Mouse (Mus musculus): ENCODE measurements around the gene Fam160a2. TPM values are rescaled to one million over a fixed set of nuclear protein-coding genes. Genes with fewer than 3 reads are reported as not detected.
"Not testable (repeated sequence)": the region's sequence is repeated elsewhere in the genome, so short reads cannot be mapped to it uniquely, and the experiment has no call there.

Fam160a2 gene
- total and polyA plus RNA-seq, 2 experiments from 2014 or later: 19.0 to 19.7 TPM

- no peaks in the 10 kb centered on the region for H3K9me3 ChIP-seq (replicated peaks; ENCODE audit: control insufficient read depth, low read length)
- no peak overlapping the region for H3K4me2 ChIP-seq (ENCODE audit: low read depth, low read length)
- H3K4me3 ChIP-seq (ENCODE audit: low read depth, low read length): no peak overlapping the region
- no peak overlapping the region for H3K9ac ChIP-seq (replicated peaks; ENCODE audit: low read depth, low read length)
- ATAC-seq (ENCODE audit: insufficient read depth, low read depth) (no peak), DNase-seq (ENCODE audit: low spot score) (no peak)
- no peak for TF ChIP-seq EP300 (IDR thresholded peaks at IDR 0.05; ENCODE audit: low read depth)
- TF ChIP-seq CTCF (IDR thresholded peaks at IDR 0.05; ENCODE audit: low read depth): no peak
- H3K4me1 ChIP-seq (ENCODE audit: control insufficient read depth, insufficient read depth): 0 out of 2 replicates have a peak, but pooled peaks cover 9% of the 10 kb centered on the region
- H3K36me3 ChIP-seq (replicated peaks; ENCODE audit: control insufficient read depth, insufficient read depth, low read length): no peaks in the 10 kb centered on the region; the same call in 1 of the 2 replicates
- WGBS: 89% methylated on average over 4 of the region's 4 CpGs
- H3K27me3 ChIP-seq (ENCODE audit: control insufficient read depth, insufficient read depth, low read length): no peaks in the 10 kb centered on the region
- no peak overlapping the region for H3K27ac ChIP-seq (ENCODE audit: low read depth)
These were observed 31.3 kb downstream of the Fam160a2 start for GRCm38 (mm10) chr7:105368521-105368920.

DNA sequence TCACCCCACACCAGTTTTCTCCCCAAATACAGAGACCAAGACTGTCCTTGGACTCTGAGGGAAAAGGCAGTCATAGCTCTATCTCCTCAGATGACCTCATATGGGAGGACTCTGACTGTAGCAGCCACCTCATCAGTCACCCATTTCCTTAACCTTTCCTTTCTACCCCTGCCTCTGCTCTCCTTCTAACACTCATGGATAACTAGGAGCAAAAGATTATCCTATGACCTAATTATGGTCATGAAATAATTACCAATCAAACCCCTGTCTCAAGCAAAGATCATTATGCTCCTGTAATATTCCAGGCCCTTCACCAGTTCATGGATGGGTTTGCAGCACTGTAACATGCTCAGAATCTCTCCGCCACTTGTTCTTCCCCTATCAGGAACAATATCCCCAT lies 31.9 kb downstream of the Fam160a2 start, which contains the start of gene Olfr692:
Gene Olfr692 (plus strand): TSS at position 301 of the 400 bp plus-strand sequence.
- WGBS: 72% methylated on average over 1 of the region's 1 CpGs
- no peak within 1 kb of the TSS for H3K4me3 ChIP-seq (ENCODE audit: low read depth, low read length)
- no peak for ATAC-seq (ENCODE audit: insufficient read depth, low read depth)

DNA sequence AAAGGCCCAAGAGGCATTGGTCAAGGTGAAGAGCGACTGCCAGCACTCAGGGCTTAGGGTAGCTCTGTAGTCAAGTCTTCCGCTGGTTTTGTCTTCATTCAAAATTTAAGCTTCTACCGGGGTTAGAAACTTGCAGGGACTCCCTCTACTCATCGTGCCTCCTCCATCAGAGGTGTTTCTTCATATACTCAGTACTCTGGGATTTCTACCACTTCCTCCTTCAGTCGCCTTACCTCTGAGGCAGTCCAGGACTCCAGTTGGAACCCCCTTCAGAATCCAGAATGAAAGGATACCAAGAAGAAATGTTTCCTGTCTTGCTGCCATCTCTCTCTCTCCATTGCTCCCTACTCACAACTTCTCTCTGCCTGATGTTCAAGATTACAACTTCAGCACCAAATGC lies 32.6 kb downstream of the Fam160a2 start:
- ATAC-seq (ENCODE audit: insufficient read depth, low read depth): no peak
- no peaks in the 10 kb centered on the region for H3K4me1 ChIP-seq (ENCODE audit: control insufficient read depth, insufficient read depth)
- 82% methylated on average over 5 of the region's 5 CpGs for WGBS

More for the DNA sequence above, 31.9 kb downstream of the Fam160a2 start, which contains the start of gene Olfr692:
- no peaks in the 10 kb centered on the region for H3K27me3 ChIP-seq (ENCODE audit: control insufficient read depth, insufficient read depth, low read length)
- H3K9me3 ChIP-seq (replicated peaks; ENCODE audit: control insufficient read depth, low read length): no peaks in the 10 kb centered on the region
- no peak within 1 kb of the TSS for H3K4me2 ChIP-seq (ENCODE audit: low read depth, low read length)
- H3K27ac ChIP-seq (ENCODE audit: low read depth): no peak within 1 kb of the TSS
- no peak for DNase-seq (ENCODE audit: low spot score)
- no peak within 1 kb of the TSS for H3K9ac ChIP-seq (replicated peaks; ENCODE audit: low read depth, low read length)
- TF ChIP-seq CTCF (IDR thresholded peaks at IDR 0.05; ENCODE audit: low read depth) (no peak), EP300 (IDR thresholded peaks at IDR 0.05; ENCODE audit: low read depth) (no peak)
- H3K4me1 ChIP-seq (ENCODE audit: control insufficient read depth, insufficient read depth): 0 out of 2 replicates have a peak, but pooled peaks cover 3% of the 10 kb centered on the region
- H3K36me3 ChIP-seq (replicated peaks; ENCODE audit: control insufficient read depth, insufficient read depth, low read length): no peaks in the 10 kb centered on the region; the same call in 1 of the 2 replicates

DNA sequence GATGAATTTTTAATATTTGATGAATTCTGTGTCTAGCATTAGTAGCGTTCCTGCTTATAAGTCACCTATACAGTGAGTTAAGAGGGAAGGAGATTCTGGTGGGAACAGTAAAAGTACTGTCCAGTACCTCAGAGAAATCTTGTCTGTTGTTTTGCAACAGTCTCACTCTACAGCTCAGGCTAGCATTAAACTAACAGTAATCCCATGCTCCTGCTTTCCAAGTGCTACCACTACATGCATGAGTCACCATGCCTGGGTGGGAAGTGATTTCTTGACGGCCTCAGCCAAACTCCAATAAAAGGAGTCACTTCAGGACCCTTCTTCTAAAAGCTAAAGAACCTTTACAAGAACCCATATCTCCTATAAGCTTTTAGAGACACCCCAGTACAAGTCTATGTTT lies 38.1 kb downstream of the Fam160a2 start:
- H3K27me3 ChIP-seq (ENCODE audit: control insufficient read depth, insufficient read depth, low read length): no peaks in the 10 kb centered on the region
- H3K4me2 ChIP-seq (ENCODE audit: low read depth, low read length): no peak overlapping the region
- H3K27ac ChIP-seq (ENCODE audit: low read depth): no peak overlapping the region
- no peak for DNase-seq (ENCODE audit: low spot score)
- H3K9me3 ChIP-seq (replicated peaks; ENCODE audit: control insufficient read depth, low read length): no peaks in the 10 kb centered on the region
- H3K9ac ChIP-seq (replicated peaks; ENCODE audit: low read depth, low read length): no peak overlapping the region
- ATAC-seq (ENCODE audit: insufficient read depth, low read depth): no peak
- TF ChIP-seq CTCF (IDR thresholded peaks at IDR 0.05; ENCODE audit: low read depth) (no peak), EP300 (IDR thresholded peaks at IDR 0.05; ENCODE audit: low read depth) (no peak)
- H3K4me1 ChIP-seq (ENCODE audit: control insufficient read depth, insufficient read depth): no peaks in the 10 kb centered on the region
- no peaks in the 10 kb centered on the region for H3K36me3 ChIP-seq (replicated peaks; ENCODE audit: control insufficient read depth, insufficient read depth, low read length)
- WGBS: 62% methylated on average over 2 of the region's 2 CpGs
- no peak overlapping the region for H3K4me3 ChIP-seq (ENCODE audit: low read depth, low read length)

More for the DNA sequence above, 32.6 kb downstream of the Fam160a2 start:
- Histone ChIP-seq H3K9ac (replicated peaks; ENCODE audit: low read depth, low read length) (no peak overlapping the region), H3K4me2 (ENCODE audit: low read depth, low read length) (no peak overlapping the region), H3K9me3 (replicated peaks; ENCODE audit: control insufficient read depth, low read length) (no peaks in the 10 kb centered on the region), H3K27me3 (ENCODE audit: control insufficient read depth, insufficient read depth, low read length) (no peaks in the 10 kb centered on the region), H3K36me3 (replicated peaks; ENCODE audit: control insufficient read depth, insufficient read depth, low read length) (no peaks in the 10 kb centered on the region; the same call in 1 of the 2 replicates), H3K27ac (ENCODE audit: low read depth) (no peak overlapping the region), H3K4me3 (ENCODE audit: low read depth, low read length) (no peak overlapping the region)
- no peak for DNase-seq (ENCODE audit: low spot score)
- TF ChIP-seq CTCF (IDR thresholded peaks at IDR 0.05; ENCODE audit: low read depth) (no peak), EP300 (IDR thresholded peaks at IDR 0.05; ENCODE audit: low read depth) (no peak)

GRCm38 (mm10) chr7:105356487-105356886 lies 43.4 kb downstream of the Fam160a2 start:
- not testable (repeated sequence) for ATAC-seq (ENCODE audit: insufficient read depth, low read depth); H3K9me3 ChIP-seq (replicated peaks; ENCODE audit: control insufficient read depth, low read length); H3K36me3 ChIP-seq (replicated peaks; ENCODE audit: control insufficient read depth, insufficient read depth, low read length); H3K4me1 ChIP-seq (ENCODE audit: control insufficient read depth, insufficient read depth); DNase-seq (ENCODE audit: low spot score); H3K4me2 ChIP-seq (ENCODE audit: low read depth, low read length); H3K9ac ChIP-seq (replicated peaks; ENCODE audit: low read depth, low read length); H3K27me3 ChIP-seq (ENCODE audit: control insufficient read depth, insufficient read depth, low read length); H3K27ac ChIP-seq (ENCODE audit: low read depth); H3K4me3 ChIP-seq (ENCODE audit: low read depth, low read length)
- 78% methylated on average over 1 of the region's 2 CpGs for WGBS

- H3K27me3 ChIP-seq (ENCODE audit: control insufficient read depth, insufficient read depth, low read length); H3K4me3 ChIP-seq (ENCODE audit: low read depth, low read length); DNase-seq (ENCODE audit: low spot score); H3K36me3 ChIP-seq (replicated peaks; ENCODE audit: control insufficient read depth, insufficient read depth, low read length); H3K4me1 ChIP-seq (ENCODE audit: control insufficient read depth, insufficient read depth); H3K27ac ChIP-seq (ENCODE audit: low read depth); H3K4me2 ChIP-seq (ENCODE audit: low read depth, low read length); ATAC-seq (ENCODE audit: insufficient read depth, low read depth); H3K9me3 ChIP-seq (replicated peaks; ENCODE audit: control insufficient read depth, low read length); H3K9ac ChIP-seq (replicated peaks; ENCODE audit: low read depth, low read length): not testable (repeated sequence)
- WGBS: no CpG with 5 or more reads among the region's 5 CpGs
These were observed 43.8 kb downstream of the Fam160a2 start for GRCm38 (mm10) chr7:105356064-105356463.

All from heart, postnatal 0 days (tissue).